Mouse (Mus musculus) stomach, embryonic 14.5 days (tissue): ENCODE results near the gene Gpatch3. TPM values are rescaled to one million over a fixed set of nuclear protein-coding genes. Genes with fewer than 3 reads are reported as not detected.

ENCODE experiments used
- ATAC-seq: fragments of 200-750 bp; cut with Nextera tagmentation; 2 replicates; pipeline ENCODE4 v1.8.0; 2017; ENCODE audit warnings: low read depth, moderate TSS enrichment; ENCODE audit not compliant: insufficient number of reproducible peaks, insufficient read depth, low FRiP score
- H3K27ac ChIP-seq: fragments of 300-500 bp; sonication (generic); 2 replicates; pipeline ENCODE4 v1.5.1; 2014; ENCODE audit warnings: mild to moderate bottlenecking, low read length, moderate library complexity, mixed read lengths
- H3K27me3 ChIP-seq: fragments of 300-500 bp; sonication (generic); 2 replicates; pipeline ENCODE4 v1.6.1; 2014; ENCODE audit warnings: low read length, control low read depth, mixed read lengths; ENCODE audit not compliant: control insufficient read depth, insufficient read depth
- H3K36me3 ChIP-seq: fragments of 300-500 bp; sonication (generic); 2 replicates; pipeline ENCODE4 v1.6.1; 2014; ENCODE audit warnings: mild to moderate bottlenecking, control low read depth, low read length, moderate library complexity, mixed read lengths; ENCODE audit not compliant: control insufficient read depth, insufficient read depth
- H3K4me1 ChIP-seq: fragments of 300-500 bp; sonication (generic); 2 replicates; pipeline ENCODE4 v1.6.1; 2014; ENCODE audit warnings: low read length, control low read depth, mixed read lengths; ENCODE audit not compliant: control insufficient read depth, insufficient read depth
- H3K4me2 ChIP-seq: fragments of 300-500 bp; sonication (generic); replicated peaks from 2 replicates; pipeline ENCODE4 v1.6.1; 2014; ENCODE audit warnings: low read depth, low read length, control low read depth
- H3K4me3 ChIP-seq: fragments of 300-500 bp; sonication (generic); 2 replicates; pipeline ENCODE4 v1.5.1; 2014; ENCODE audit warnings: low read depth, low read length, control low read depth
- H3K9ac ChIP-seq: fragments of 300-500 bp; sonication (generic); replicated peaks from 2 replicates; pipeline ENCODE4 v1.6.1; 2014; ENCODE audit warnings: low read depth, mild to moderate bottlenecking, control low read depth, low read length, moderate library complexity, mixed read lengths
- H3K9me3 ChIP-seq: fragments of 300-500 bp; sonication (generic); 2 replicates; pipeline ENCODE4 v1.6.1; 2016; ENCODE audit warnings: low read depth, low read length, control low read depth; ENCODE audit not compliant: control insufficient read depth
- WGBS: fragments of 180-500 bp; shearing (Covaris S2); extraction: QIAGEN DNeasy Blood & Tissue Kit; methylation state at CpG from one replicate; pipeline ENCODE4 v1.1.7; 2014; 5-methylcytosine and 5-hydroxymethylcytosine counted together
- polyA plus RNA-seq: library from polyadenylated mRNA; unstranded; fragments of >200 nt; fragmentation: Nextera tagmentation; extraction: Ambion mirVana; gene quantifications from 2 replicates; pipeline ENCODE4 v1.2.1, GENCODE M21; 2014

Gene Gpatch3
- polyA plus RNA-seq, 1 experiment from 2014 or later: 5.5 TPM

- Histone ChIP-seq H3K9me3 (no peaks in the 10 kb centered on the region), H3K36me3 (0 out of 2 replicates have a peak, but pooled peaks cover 2% of the 10 kb centered on the region), H3K27me3 (peaks cover 15% of the 10 kb centered on the region), H3K4me1 (peaks cover 5% of the 10 kb centered on the region; the same call in 1 of the 2 replicates), H3K4me2 (peak overlapping the region; percentile 87), H3K9ac (peak overlapping the region; percentile 46), H3K27ac (peak overlapping the region; percentile 85), H3K4me3 (peak overlapping the region; percentile 47)
- 15% methylated on average over 7 of the region's 7 CpGs for WGBS
- ATAC-seq: no peak
Observed at GRCm38 (mm10) chr4:133599116-133599515, 24.6 kb downstream of the Gpatch3 start.

GRCm38 (mm10) chr4:133599571-133600073, 25.1 kb downstream of the Gpatch3 start:
- Histone ChIP-seq H3K27me3 (peaks cover 15% of the 10 kb centered on the region), H3K4me1 (peaks cover 5% of the 10 kb centered on the region; the same call in 1 of the 2 replicates), H3K36me3 (0 out of 2 replicates have a peak, but pooled peaks cover 4% of the 10 kb centered on the region), H3K9ac (peak overlapping the region; percentile 46), H3K27ac (peak overlapping the region; percentile 85), H3K9me3 (no peaks in the 10 kb centered on the region), H3K4me3 (peak overlapping the region; percentile 47), H3K4me2 (peak overlapping the region; percentile 87)
- under 1% methylated on average over 50 of the region's 50 CpGs for WGBS
- ATAC-seq: peak; percentile 93

- Histone ChIP-seq H3K27me3 (peaks cover 15% of the 10 kb centered on the region), H3K9ac (peak overlapping the region; percentile 46), H3K36me3 (0 out of 2 replicates have a peak, but pooled peaks cover 4% of the 10 kb centered on the region), H3K4me1 (peaks cover 5% of the 10 kb centered on the region; the same call in 1 of the 2 replicates), H3K9me3 (no peaks in the 10 kb centered on the region), H3K4me2 (peak overlapping the region; percentile 87), H3K27ac (peak overlapping the region; percentile 75), H3K4me3 (peak overlapping the region; percentile 47)
- 15% methylated on average over 9 of the region's 9 CpGs for WGBS
- no peak for ATAC-seq
Observed at GRCm38 (mm10) chr4:133600306-133600705, 25.8 kb downstream of the Gpatch3 start.

- H3K27ac ChIP-seq: peak within 1 kb of the TSS; percentile 53; the same call in 1 of the 2 replicates
- peak within 1 kb of the TSS; percentile 25 for H3K4me3 ChIP-seq
- H3K27me3 ChIP-seq: peaks cover 15% of the 10 kb centered on the region
- H3K9ac ChIP-seq: no peak within 1 kb of the TSS
- peaks cover 8% of the 10 kb centered on the region; the same call in 1 of the 2 replicates for H3K36me3 ChIP-seq
- WGBS: 3% methylated on average over 16 of the region's 16 CpGs
- peaks cover 5% of the 10 kb centered on the region; the same call in 1 of the 2 replicates for H3K4me1 ChIP-seq
- no peaks in the 10 kb centered on the region for H3K9me3 ChIP-seq
- peak; percentile 73 for ATAC-seq
- H3K4me2 ChIP-seq: peak within 1 kb of the TSS; percentile 35
Observed at GRCm38 (mm10) chr4:133601721-133602218, 27.2 kb downstream of the Gpatch3 start, which contains the start of gene Sfn. Sfn (minus strand) TSS chr4:133602168.

- Histone ChIP-seq H3K27me3 (peaks cover 15% of the 10 kb centered on the region), H3K9me3 (no peaks in the 10 kb centered on the region), H3K4me1 (peaks cover 9% of the 10 kb centered on the region; the same call in 1 of the 2 replicates), H3K36me3 (peaks cover 9% of the 10 kb centered on the region; the same call in 1 of the 2 replicates), H3K27ac (peak overlapping the region; percentile 39; the same call in 1 of the 2 replicates), H3K4me3 (no peak overlapping the region), H3K4me2 (no peak overlapping the region), H3K9ac (no peak overlapping the region)
- 91% methylated on average over 5 of the region's 5 CpGs for WGBS
- no peak for ATAC-seq
Observed at GRCm38 (mm10) chr4:133603056-133603455, 28.5 kb downstream of the Gpatch3 start.

- H3K9ac ChIP-seq: 0 out of 2 replicates have a peak overlapping the region, but pooled peaks have one; percentile 4
- peaks cover 12% of the 10 kb centered on the region for H3K27me3 ChIP-seq
- H3K36me3 ChIP-seq: peaks cover 14% of the 10 kb centered on the region; the same call in 1 of the 2 replicates
- ATAC-seq: no peak
- peaks cover 8% of the 10 kb centered on the region; the same call in 1 of the 2 replicates for H3K4me1 ChIP-seq
- H3K9me3 ChIP-seq: no peaks in the 10 kb centered on the region
- 87% methylated on average over 7 of the region's 7 CpGs for WGBS
- no peak overlapping the region for H3K4me2 ChIP-seq
- H3K4me3 ChIP-seq: no peak overlapping the region
- H3K27ac ChIP-seq: no peak overlapping the region
Observed at GRCm38 (mm10) chr4:133604175-133604574, 29.6 kb downstream of the Gpatch3 start.

- ATAC-seq: no peak
- no peaks in the 10 kb centered on the region for H3K9me3 ChIP-seq
- peaks cover 4% of the 10 kb centered on the region; the same call in 1 of the 2 replicates for H3K4me1 ChIP-seq
- H3K36me3 ChIP-seq: peaks cover 14% of the 10 kb centered on the region; the same call in 1 of the 2 replicates
- peak overlapping the region; percentile 75 for H3K27ac ChIP-seq
- H3K9ac ChIP-seq: no peak overlapping the region
- H3K4me2 ChIP-seq: no peak overlapping the region
- 59% methylated on average over 6 of the region's 6 CpGs for WGBS
- H3K27me3 ChIP-seq: peaks cover 12% of the 10 kb centered on the region
- no peak overlapping the region for H3K4me3 ChIP-seq
Observed at GRCm38 (mm10) chr4:133604856-133605255, 30.3 kb downstream of the Gpatch3 start.

GRCm38 (mm10) chr4:133605330-133605729, 30.8 kb downstream of the Gpatch3 start:
- peak overlapping the region; percentile 75 for H3K27ac ChIP-seq
- no peak overlapping the region for H3K4me2 ChIP-seq
- peaks cover 12% of the 10 kb centered on the region for H3K27me3 ChIP-seq
- 51% methylated on average over 9 of the region's 9 CpGs for WGBS
- H3K36me3 ChIP-seq: peaks cover 14% of the 10 kb centered on the region; the same call in 1 of the 2 replicates
- H3K4me3 ChIP-seq: no peak overlapping the region
- peak; percentile 62; the same call in 1 of the 2 replicates for ATAC-seq
- H3K9me3 ChIP-seq: no peaks in the 10 kb centered on the region
- peaks cover 4% of the 10 kb centered on the region; the same call in 1 of the 2 replicates for H3K4me1 ChIP-seq
- H3K9ac ChIP-seq: no peak overlapping the region
